Mouse (Mus musculus): ENCODE results near the gene Fbxw11. TPM values are rescaled to one million over a fixed set of nuclear protein-coding genes. Genes with fewer than 3 reads are reported as not detected.
"Not testable (repeated sequence)": the region's sequence is repeated elsewhere in the genome, so short reads cannot be mapped to it uniquely, and the experiment has no call there.

Gene Fbxw11
- polyA plus RNA-seq, 1 experiment = 52.7 TPM

GRCm38 (mm10) chr11:32708739-32709501 is 66.4 kb downstream of the Fbxw11 start:
- DNase-seq (ENCODE audit: low spot score) = no peak

- no peak for DNase-seq (ENCODE audit: low spot score)
These were observed 67.0 kb downstream of the Fbxw11 start for GRCm38 (mm10) chr11:32709563-32709962.

- no peak for DNase-seq (ENCODE audit: low spot score)
These were observed 71.7 kb downstream of the Fbxw11 start for GRCm38 (mm10) chr11:32714230-32714629.

- no peak for DNase-seq (ENCODE audit: low spot score)
These were observed 72.4 kb downstream of the Fbxw11 start for GRCm38 (mm10) chr11:32714896-32715295.

GRCm38 (mm10) chr11:32715495-32715894 is 73.0 kb downstream of the Fbxw11 start:
- DNase-seq (ENCODE audit: low spot score) = no peak

GRCm38 (mm10) chr11:32715970-32716369 is 73.4 kb downstream of the Fbxw11 start:
- DNase-seq (ENCODE audit: low spot score) = no peak

GRCm38 (mm10) chr11:32716876-32717275 is 74.4 kb downstream of the Fbxw11 start:
- DNase-seq (ENCODE audit: low spot score) = no peak

- not testable (repeated sequence) for DNase-seq (ENCODE audit: low spot score)
These were observed 75.2 kb downstream of the Fbxw11 start for GRCm38 (mm10) chr11:32717711-32718110.

- no peak for DNase-seq (ENCODE audit: low spot score)
These were observed 75.8 kb downstream of the Fbxw11 start for GRCm38 (mm10) chr11:32718371-32718770.

GRCm38 (mm10) chr11:32718979-32719378 is 76.5 kb downstream of the Fbxw11 start:
- no peak for DNase-seq (ENCODE audit: low spot score)

- DNase-seq (ENCODE audit: low spot score) = no peak
These were observed 80.1 kb downstream of the Fbxw11 start for GRCm38 (mm10) chr11:32722653-32723052.

- no peak for DNase-seq (ENCODE audit: low spot score)
These were observed 80.8 kb downstream of the Fbxw11 start for GRCm38 (mm10) chr11:32723287-32723686.

- DNase-seq (ENCODE audit: low spot score) = no peak
These were observed 82.6 kb downstream of the Fbxw11 start for GRCm38 (mm10) chr11:32725171-32725570.

GRCm38 (mm10) chr11:32732467-32732866 is 89.9 kb downstream of the Fbxw11 start:
- no peak for DNase-seq (ENCODE audit: low spot score)

GRCm38 (mm10) chr11:32733195-32733594 is 90.7 kb downstream of the Fbxw11 start:
- no peak for DNase-seq (ENCODE audit: low spot score)

GRCm38 (mm10) chr11:32736371-32736770 is 93.8 kb downstream of the Fbxw11 start:
- DNase-seq (ENCODE audit: low spot score) = no peak

GRCm38 (mm10) chr11:32737729-32738128 is 95.2 kb downstream of the Fbxw11 start:
- DNase-seq (ENCODE audit: low spot score) = no peak

GRCm38 (mm10) chr11:32743891-32744290 is 101.4 kb downstream of the Fbxw11 start:
- DNase-seq (ENCODE audit: low spot score) = no peak

- DNase-seq (ENCODE audit: low spot score) = no peak
These were observed 101.9 kb downstream of the Fbxw11 start for GRCm38 (mm10) chr11:32744463-32744862.

GRCm38 (mm10) chr11:32745466-32745865 is 102.9 kb downstream of the Fbxw11 start:
- DNase-seq (ENCODE audit: low spot score) = no peak

GRCm38 (mm10) chr11:32746036-32746435 is 103.5 kb downstream of the Fbxw11 start:
- no peak for DNase-seq (ENCODE audit: low spot score)

- DNase-seq (ENCODE audit: low spot score) = no peak
These were observed 104.0 kb downstream of the Fbxw11 start for GRCm38 (mm10) chr11:32746475-32746874.

GRCm38 (mm10) chr11:32748800-32749199 is 106.3 kb downstream of the Fbxw11 start:
- no peak for DNase-seq (ENCODE audit: low spot score)

Data from urinary bladder, adult 2 months (tissue).